Mouse (Mus musculus) large intestine, adult 2 months (tissue): Measurements from ENCODE around the gene Thop1. TPM values are rescaled to one million over a fixed set of nuclear protein-coding genes. Genes with fewer than 3 reads are reported as not detected.
A peak's percentile ranks its signal among the peaks of the same experiment; 100 is the strongest.
"Not testable (repeated sequence)": the region's sequence is repeated elsewhere in the genome, so short reads cannot be mapped to it uniquely, and the experiment has no call there.

Source experiments
- DNase-seq: peaks from one replicate; pipeline ENCODE4 v3.0.0-alpha.2; 2012; ENCODE audit warnings: low read depth, low spot score
- WGBS: fragments of 180-500 bp; shearing (Covaris S2); methylation state at CpG from one replicate; pipeline ENCODE4 v1.1.7; 2018; 5-methylcytosine and 5-hydroxymethylcytosine counted together
- polyA plus RNA-seq: library from polyadenylated mRNA; depleted of rRNA; stranded (reverse); fragments of >200 nt; gene quantifications from 2 replicates; pipeline ENCODE4 v1.2.3, GENCODE M21; 2012; rRNA removed

Gene Thop1
- polyA plus RNA-seq, result 31.5 and 36.1 TPM in 2 replicates

DNA sequence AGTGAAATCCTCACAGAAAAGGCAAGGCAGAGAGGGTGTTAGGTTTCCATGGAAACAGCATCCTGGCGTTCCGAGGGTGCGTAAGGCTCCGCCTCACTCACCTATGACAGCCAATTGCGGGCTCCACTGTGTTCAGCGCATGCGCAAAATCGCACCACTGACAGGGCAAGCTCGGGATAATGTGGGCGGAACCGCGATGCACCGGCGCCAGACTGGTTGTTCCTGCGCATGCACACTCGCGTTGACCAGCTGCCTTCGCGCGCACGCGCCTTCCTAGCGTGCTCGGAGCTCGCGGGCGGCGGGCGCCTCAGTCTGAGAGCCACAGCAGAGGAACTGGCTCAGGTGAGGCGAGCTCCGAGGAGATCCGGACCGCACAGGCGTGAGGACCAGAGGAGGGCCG, at the start of gene Thop1:
Gene Thop1 (plus strand): TSS at position 200 of the 400 bp plus-strand sequence.
- WGBS, result under 1% methylated on average over 35 of the region's 35 CpGs

DNA sequence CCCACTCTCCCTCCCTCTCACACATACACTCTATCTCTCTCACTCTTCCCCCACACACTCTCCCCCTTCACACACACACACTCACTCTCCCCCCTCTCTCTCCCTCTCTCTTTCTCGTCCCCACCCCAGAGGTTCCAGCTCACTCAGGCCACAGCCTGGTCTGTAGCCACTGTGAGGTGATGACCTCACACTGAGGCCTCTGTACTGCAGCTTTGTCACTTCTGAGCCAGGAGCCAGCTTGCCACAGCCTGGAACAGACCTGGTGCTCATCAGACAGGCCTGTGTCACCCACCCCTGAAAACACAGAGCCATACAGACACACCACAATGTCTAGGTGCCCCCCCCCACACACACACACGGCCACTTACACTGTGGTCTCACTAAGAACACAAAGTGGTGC, 49.6 kb upstream of the Thop1 start:
- 59% methylated on average over 2 of the region's 2 CpGs for WGBS
- DNase-seq, result no peak

More for the DNA sequence above, at the start of gene Thop1:
- peak; percentile 93 for DNase-seq

DNA sequence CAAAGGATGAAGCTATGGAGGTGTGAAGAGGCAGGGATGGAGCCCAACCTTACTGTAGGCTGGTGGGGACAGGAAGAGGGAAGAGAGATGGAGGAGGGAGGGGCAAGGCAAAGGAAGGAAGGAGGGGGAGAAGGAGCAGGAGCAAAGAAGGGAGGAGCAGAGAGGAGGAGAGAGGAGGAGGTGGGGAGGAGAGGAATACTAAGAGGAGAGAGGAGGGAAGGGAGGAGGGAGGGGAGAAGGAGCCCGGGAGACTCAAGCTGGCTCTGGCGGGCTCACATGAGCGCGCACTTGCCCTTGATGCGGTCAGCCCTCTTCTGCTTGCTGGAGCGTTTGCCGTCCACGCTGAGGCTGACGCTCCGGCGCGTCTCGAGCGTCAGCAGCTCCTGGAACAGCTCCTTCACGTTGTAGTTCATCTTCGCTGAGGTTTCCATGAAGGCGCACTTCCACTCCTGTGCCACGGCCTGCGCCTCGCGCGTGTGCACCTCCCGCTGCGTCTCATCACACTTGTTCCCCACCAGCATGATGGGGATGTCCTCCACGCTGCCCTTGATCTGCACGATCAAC, 48.2 kb upstream of the Thop1 start:
- DNase-seq, result no peak
- WGBS, result 13% methylated on average over 26 of the region's 26 CpGs

DNA sequence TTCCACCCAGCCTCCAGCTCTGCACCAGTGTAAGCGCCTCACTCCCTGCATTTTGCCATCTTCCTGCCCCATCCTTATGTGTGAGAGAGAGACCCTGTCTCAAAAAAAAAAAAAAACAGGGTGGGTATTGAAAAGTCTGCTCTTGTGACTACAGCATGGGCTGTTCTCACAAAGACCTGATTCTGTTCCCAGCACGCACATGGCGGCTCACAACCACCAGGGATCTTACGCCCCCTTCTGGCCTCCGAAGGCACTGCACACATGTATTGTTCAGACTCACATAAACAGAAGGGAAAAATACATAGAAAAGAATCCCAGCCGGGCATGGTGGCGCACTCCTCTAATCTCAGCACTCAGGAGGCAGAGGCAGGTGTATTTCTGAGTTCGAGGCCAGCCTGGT, 47.1 kb upstream of the Thop1 start:
- WGBS, result 61% methylated on average over 8 of the region's 8 CpGs

DNA sequence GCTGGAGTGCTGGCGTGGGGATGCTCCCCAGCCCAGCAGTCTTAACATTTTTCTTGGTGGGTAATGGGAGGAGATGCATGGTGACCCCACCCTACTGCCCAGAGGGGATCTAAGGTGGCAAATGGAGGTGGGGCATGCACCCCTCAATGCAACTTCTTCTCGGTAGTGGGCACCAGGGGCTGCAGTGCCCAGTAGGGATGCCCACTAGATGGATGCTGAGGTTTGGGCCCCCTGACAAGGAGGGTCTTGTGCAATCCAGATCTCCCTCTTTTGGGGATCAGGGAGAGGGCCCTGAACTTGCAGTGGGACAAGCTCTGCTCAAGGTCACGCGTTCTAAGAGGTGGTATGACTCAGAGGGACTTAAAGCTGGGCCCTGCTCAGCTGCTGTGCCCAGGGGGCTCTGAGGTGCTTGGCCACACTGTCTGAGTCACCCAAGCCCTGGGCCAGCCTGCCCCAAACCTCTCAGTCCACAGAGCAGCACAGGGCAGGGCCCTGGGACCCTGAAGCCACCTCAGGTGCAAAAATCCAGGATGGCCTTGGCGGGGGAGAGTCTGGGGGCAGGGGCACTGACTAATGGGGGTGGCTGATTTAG, 45.4 kb upstream of the Thop1 start:
- 67% methylated on average over 5 of the region's 5 CpGs for WGBS
- no peak for DNase-seq

More for the DNA sequence above, 47.1 kb upstream of the Thop1 start:
- DNase-seq, result no peak

DNA sequence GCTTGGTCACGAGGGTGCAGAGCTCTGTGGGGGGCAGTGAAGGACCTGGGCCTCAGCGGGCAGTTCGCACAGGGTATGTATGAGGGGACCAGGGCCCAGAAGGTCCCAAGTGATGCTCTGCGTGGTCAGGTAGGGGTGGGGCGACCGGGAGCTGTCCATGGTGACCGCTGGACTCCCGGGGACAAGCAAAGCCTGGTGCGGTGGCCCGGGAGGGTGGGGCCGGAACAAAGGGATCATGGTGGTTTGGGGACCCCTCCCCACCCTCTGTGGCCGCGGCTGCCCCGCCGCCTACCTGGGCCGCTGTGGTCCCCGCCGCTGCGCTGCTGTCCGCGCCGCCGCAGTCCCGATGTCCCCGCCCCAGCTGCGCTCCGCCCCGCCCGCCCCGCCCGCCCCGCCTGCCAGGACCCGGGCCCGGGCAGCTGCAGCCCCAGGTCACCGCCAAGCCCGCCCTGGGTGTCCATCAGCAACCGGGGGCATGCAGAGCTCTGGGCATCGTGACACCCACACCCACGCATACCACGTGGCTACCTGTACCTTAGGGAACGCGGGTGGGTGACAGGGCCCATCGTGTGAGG, 44.7 kb upstream of the Thop1 start:
- 2% methylated on average over 38 of the region's 43 CpGs for WGBS
- DNase-seq, result no peak

DNA sequence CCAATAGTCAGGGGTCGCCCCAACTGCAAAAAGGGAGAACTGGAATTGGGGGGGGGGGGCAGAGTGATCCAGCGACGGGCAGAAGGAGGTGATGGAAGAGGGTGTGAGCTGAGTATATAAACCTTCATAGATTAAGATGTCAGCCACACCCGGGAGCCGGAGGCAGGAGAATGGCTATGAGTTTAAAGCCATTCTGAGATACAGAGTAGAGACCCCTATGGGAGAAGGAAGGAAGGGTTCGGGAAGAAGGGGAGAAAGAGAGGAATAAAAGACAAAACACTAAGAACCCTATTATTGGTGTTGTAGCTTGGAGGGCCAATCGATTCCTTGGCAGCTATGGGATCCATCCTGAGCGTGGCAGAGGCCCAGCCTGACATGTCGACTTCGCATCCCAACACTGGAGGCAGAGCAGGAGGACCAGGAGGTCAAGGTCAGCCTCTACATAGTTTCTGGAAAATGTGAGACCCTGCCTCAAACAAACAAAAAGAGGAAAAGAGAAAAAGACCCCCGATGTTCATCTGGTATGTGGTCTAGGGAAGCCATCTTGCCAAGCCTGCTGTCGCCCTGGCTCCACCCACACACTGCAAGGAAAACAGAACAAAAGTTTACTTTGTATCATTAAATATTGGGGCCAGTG, 44.1 kb upstream of the Thop1 start, which contains the start of gene Diras1:
Gene Diras1 (minus strand): TSS at position 24 of the 637 bp plus-strand sequence.
- DNase-seq, result no peak
- 44% methylated on average over 12 of the region's 12 CpGs for WGBS

DNA sequence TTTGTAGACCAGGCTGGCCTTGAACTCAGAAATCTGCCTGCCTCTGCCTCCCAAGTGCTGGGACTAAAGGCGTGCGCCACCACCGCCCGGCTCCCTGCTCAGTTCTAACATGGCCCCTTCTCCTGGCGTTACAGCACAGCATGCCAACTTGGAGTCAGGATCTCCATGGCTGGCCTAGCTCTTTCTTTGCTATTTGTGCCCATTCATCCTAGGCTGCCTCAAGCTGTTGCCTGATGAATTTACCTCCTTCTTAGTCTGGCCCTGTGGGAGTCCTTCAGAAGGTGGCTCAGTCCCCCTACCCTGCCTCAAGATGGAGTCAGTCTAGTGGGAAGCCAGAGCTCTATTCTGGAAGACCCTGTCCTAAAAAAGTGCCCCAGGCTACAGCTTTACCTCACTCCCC, 43.0 kb upstream of the Thop1 start:
- WGBS, result 91% methylated on average over 5 of the region's 5 CpGs
- no peak for DNase-seq

DNA sequence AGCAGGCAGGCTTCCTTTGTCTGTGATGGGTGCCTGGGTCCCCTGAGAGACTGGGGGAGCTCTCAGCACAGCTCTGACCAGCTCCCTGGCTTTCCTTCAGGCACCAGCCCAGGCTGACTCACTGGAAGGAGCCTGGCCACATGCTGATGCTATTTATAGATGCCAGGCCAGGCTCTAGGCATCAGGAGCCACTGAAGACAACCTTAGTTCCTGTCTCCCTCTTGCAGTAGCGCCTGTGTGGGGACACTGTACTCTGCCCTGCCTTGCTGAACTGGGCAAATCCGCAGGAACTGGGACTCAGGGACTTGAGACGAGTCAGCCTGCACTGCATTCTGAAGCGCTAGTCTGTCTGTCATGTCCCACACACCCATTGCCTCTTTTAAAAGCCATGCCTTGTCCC, 42.5 kb upstream of the Thop1 start:
- DNase-seq, result no peak
- 46% methylated on average over 4 of the region's 4 CpGs for WGBS

DNA sequence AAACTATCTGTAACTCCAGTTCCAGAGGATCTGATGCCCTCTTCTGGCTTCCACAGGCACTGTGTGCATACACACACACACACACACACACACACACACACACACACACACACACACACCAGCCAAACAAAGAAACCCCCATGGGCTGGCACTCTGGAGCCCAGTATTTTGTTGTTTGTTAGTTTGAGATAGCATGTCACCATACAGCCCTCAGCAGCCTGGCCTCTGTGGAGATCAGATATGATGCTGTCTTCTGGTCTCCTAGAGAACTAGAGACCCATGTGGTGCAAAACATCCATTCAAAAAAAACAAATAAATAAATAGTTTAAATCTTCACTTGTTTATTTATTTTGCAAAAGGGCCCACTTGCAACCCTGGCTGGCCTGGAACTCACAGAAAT, 41.6 kb upstream of the Thop1 start:
- no peak for DNase-seq

DNA sequence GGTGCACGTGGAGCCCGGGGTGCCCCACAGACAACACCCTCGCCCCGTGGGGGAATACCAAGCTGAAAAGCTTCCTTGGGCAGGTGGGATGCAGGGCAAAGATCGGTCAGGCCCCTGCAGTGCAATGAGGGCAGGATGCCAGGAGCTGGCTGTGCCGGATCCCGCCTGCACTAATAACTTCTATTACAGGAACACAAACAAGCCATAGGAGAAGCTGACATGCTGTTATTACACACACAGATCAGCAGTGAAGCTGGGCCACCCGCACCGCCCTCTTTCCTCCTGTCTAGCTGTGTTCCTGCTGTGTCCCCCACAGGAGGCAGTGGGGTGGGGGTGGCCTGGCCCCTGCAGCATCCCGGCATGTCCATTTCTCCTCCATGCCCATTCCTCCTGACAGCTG, 40.8 kb upstream of the Thop1 start:
- 51% methylated on average over 10 of the region's 10 CpGs for WGBS

DNA sequence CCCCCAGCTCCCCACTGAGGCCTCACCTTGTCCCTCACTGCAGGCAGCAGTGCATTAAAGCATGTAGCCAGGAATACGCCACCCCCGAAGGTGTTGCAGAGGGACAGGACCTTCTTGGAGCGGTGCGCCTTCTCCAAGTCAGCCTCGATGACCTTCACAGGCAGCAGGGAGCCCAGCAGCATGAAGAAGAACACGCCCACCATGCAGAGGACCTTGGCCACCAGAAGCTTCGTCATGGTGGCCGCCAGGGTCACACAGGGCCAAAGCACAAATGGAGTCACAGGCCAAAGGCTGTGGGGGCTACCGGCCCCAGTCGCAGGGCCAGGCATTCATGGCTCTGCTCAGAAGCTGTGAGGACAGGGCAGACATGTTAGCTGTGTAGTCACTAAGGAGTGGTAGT, 36.2 kb upstream of the Thop1 start:
- WGBS, result 81% methylated on average over 10 of the region's 10 CpGs

More for the DNA sequence above, 40.8 kb upstream of the Thop1 start:
- DNase-seq, result no peak

DNA sequence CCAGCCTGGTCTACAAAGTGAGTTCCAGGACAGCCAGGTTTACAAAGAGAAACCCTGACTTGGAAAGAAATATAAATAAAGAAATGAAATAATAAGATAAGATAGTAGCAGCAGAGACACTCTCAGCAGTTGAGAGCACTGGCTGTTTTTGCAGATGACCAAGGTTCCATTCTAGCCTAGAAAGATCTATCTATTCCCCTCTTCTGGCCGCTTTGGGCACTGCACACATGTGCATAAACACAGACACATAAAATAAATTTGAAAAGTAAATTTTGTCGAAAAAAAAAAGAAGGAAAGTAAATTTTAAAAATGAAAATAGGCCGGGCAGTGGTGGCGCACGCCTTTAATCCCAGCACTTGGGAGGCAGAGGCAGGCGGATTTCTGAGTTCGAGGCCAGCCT, 33.6 kb upstream of the Thop1 start:
- no peak for DNase-seq
- 76% methylated on average over 7 of the region's 7 CpGs for WGBS

More for the DNA sequence above, 36.2 kb upstream of the Thop1 start:
- no peak for DNase-seq

DNA sequence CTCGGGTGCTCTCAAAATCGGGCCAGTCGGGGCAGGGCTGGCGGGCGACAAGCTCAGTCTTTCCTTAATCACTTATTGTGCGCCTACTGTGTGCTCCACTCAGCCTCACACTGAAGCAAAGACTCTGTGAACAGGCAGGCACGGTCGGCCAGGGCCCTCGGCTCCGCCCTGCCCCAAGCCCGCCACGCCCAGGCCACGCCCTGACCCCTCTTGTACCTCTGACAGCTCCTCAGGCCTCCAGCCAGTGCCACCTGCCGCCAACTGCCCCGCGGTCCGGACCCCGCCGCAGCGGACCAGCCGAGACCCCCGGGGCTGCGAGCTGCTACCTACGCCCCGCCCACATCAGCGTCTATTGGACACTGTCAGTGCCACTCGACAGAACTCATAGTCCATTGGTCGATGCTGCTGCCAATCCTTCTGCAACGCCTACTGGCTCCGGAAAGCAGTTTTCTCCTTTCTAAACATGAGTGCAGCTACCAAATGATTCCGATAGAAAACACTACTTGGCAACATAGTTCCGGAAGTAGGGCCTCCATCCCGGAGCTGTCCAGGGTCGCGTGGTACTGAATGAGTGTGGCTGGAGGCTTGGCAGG, 32.8 kb upstream of the Thop1 start, which contains the start of gene Slc39a3:
Gene Slc39a3 (minus strand): TSS at position 439 of the 593 bp plus-strand sequence.
- DNase-seq, result peak; percentile 92
- under 1% methylated on average over 35 of the region's 35 CpGs for WGBS

DNA sequence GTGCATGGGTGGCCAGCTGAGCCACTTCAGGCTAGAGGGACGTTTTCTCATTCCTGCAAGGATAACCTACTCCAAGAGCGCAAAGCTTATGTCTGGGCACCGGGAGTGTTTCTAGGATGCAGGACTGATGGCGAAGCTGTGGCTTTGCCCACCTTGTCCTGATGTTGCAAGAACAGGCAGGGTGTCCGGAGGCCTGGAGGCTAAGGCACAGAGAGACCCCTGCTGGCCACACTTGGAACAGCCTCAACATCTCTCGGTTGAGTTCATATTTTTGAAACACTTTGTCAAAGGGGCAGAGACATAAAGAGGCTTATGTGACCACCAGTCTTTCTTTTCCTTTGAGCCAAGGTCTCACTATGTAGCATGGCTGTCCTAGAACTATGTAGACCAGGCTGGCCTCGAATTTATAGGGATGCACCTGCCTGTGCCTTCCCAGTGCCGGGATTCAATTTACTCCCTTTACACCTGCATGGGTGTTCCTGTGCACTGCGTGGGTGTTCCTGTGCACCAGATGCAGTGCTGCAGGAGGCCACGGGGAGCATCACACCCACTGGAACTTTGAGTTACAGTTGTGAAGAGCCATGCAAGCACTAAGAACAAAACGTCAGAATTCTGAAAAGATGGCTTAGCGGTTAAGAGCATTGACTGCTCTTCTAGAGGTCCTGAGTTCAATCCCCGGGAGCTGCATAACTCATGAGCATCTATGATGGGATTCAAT, 28.2 kb upstream of the Thop1 start:
- no peak for DNase-seq
- 25% methylated on average over 13 of the region's 13 CpGs for WGBS

DNA sequence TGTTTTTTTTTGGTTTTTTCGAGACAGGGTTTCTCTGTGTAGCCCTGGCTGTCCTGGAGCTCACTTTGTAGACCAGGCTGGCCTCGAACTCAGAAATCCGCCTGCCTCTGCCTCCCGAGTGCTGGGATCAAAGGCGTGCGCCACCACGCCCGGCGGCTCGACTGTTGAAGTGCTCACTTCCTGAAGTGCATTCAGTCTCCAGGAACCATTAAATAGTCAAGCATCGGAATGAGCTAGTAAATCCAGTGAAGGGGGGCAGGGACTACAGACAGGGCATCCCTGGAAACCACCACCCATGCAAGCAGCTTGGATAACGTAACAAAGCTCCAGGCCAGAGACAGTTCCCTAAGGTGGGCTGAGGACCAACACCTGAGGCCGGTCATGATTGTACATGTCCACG, 24.6 kb upstream of the Thop1 start:
- DNase-seq, result not testable (repeated sequence)
- WGBS, result 81% methylated on average over 14 of the region's 14 CpGs

DNA sequence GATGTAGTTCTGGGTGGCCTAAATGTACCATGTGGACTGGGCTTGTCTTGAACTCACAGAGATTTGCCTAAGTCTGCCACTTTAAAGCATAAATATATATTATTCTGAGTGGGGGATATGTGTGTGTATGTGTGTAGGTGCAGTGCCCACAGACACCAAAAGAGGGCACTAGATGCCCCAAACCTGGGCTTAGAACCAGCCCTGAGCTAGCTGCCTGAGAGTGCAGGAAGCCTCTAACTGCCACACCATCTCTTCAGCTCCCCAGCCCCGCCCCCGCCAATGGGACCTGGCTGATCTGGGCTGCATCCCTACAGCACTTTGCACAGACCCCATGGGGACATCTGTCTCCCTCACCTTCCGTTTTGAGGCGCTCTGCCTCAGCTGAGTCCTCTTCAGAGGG, 19.2 kb upstream of the Thop1 start:
- no peak for DNase-seq
- WGBS, result 94% methylated on average over 4 of the region's 4 CpGs

DNA sequence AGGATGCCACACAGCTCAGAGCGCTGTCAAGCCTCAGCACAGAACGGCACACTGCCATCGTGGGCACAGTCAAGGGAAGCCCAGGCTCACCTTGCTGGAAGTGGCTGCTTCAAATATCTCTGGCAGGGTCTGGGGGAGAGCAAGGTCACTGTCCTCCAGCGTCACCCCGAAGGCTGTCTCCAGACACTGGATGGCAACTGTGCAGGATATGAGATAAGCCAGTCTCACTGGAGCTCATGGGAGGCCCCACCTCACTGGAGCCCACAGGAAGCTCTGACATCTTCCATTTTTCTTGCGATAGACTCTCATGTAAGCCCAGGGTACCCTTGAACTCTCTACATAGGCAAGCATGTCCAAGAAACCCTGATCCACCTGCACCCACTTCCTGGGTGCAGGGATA, 18.7 kb upstream of the Thop1 start:
- 94% methylated on average over 6 of the region's 6 CpGs for WGBS
- DNase-seq, result no peak

DNA sequence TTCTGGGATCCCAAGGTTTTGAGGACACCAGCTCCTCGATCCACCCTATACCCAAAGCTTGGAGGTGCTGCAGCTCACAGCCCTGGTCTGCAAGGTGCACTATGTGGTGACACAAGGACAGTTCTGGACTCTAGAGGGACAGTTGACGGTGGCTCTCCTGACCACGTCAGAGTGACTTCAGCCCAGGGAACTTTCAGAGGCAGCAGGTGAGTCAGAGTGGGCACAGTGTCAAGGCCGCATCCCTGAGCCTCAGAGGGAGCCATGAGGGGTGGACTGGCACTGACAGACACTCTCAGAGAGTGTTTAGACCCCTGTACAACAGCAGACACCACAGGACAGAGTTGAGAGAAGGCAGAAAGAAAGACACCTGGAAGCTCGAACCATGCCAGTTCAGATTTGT, 17.3 kb upstream of the Thop1 start:
- WGBS, result 77% methylated on average over 5 of the region's 5 CpGs
- no peak for DNase-seq

DNA sequence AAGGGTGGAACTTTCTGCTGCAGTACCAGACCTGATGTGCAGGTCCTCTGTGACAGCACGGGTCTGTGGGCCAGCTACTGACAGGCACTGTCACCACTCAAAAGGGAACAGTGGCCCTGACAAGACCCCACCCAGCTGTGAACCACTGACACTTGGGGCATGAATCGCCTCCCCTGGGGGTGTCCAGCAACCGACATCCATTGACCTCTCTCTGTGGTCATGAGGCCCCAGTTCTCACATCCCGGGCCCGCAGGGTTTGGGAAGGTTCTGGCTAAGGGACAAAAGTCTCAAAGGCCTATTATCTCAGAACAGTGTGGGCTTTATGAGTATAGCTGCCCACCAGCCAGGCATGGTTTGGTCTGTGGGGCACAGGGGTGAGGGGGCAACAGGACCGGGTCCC, 14.7 kb upstream of the Thop1 start:
- WGBS, result 86% methylated on average over 6 of the region's 6 CpGs
- DNase-seq, result no peak
